Mouse (Mus musculus): ENCODE results near the gene Slc22a3. TPM values are rescaled to one million over a fixed set of nuclear protein-coding genes. Genes with fewer than 3 reads are reported as not detected.

Gene Slc22a3
- polyA plus RNA-seq, 1 experiment from 2014 or later = 1.00 TPM

GRCm38 (mm10) chr17:12387781-12388180 lies 119.7 kb downstream of the Slc22a3 start:
- Histone ChIP-seq H3K4me3 (replicated peaks) (no peak overlapping the region), H3K36me3 (no peaks in the 10 kb centered on the region), H3K27me3 (replicated peaks) (no peaks in the 10 kb centered on the region), H3K27ac (replicated peaks) (no peak overlapping the region), H3K4me2 (no peak overlapping the region), H3K9ac (replicated peaks) (no peak overlapping the region), H3K4me1 (no peaks in the 10 kb centered on the region), H3K9me3 (replicated peaks) (no peaks in the 10 kb centered on the region)
- ATAC-seq (ENCODE audit: low FRiP score) = no peak
- 83% methylated on average over 2 of the region's 2 CpGs for WGBS

- Histone ChIP-seq H3K27ac (replicated peaks) (no peak overlapping the region), H3K9ac (replicated peaks) (no peak overlapping the region), H3K27me3 (replicated peaks) (no peaks in the 10 kb centered on the region), H3K9me3 (replicated peaks) (no peaks in the 10 kb centered on the region), H3K36me3 (no peaks in the 10 kb centered on the region), H3K4me2 (no peak overlapping the region), H3K4me1 (0 out of 2 replicates have a peak, but pooled peaks cover 3% of the 10 kb centered on the region), H3K4me3 (replicated peaks) (no peak overlapping the region)
- WGBS = 58% methylated on average over 8 of the region's 8 CpGs
- no peak for ATAC-seq (ENCODE audit: low FRiP score)
Measured at GRCm38 (mm10) chr17:12385049-12385794, 122.3 kb downstream of the Slc22a3 start.

GRCm38 (mm10) chr17:12382531-12382930 lies 125.0 kb downstream of the Slc22a3 start:
- H3K4me2 ChIP-seq = no peak overlapping the region
- peak; percentile 80 for ATAC-seq (ENCODE audit: low FRiP score)

GRCm38 (mm10) chr17:12381579-12381978 lies 125.9 kb downstream of the Slc22a3 start:
- no peak overlapping the region for H3K4me3 ChIP-seq (replicated peaks)
- H3K4me2 ChIP-seq = no peak overlapping the region
- no peak overlapping the region for H3K9ac ChIP-seq (replicated peaks)
- H3K36me3 ChIP-seq = no peaks in the 10 kb centered on the region
- 89% methylated on average over 2 of the region's 2 CpGs for whole genome bisulfite sequencing
- ATAC-seq (ENCODE audit: low FRiP score) = no peak
- H3K27me3 ChIP-seq (replicated peaks) = no peaks in the 10 kb centered on the region
- H3K4me1 ChIP-seq = 0 out of 2 replicates have a peak, but pooled peaks cover 3% of the 10 kb centered on the region
- no peak overlapping the region for H3K27ac ChIP-seq (replicated peaks)
- H3K9me3 ChIP-seq (replicated peaks) = no peaks in the 10 kb centered on the region

More at GRCm38 (mm10) chr17:12382531-12382930, 125.0 kb downstream of the Slc22a3 start:
- H3K27ac ChIP-seq (replicated peaks) = no peak overlapping the region
- WGBS = 14% methylated on average over 2 of the region's 2 CpGs
- no peaks in the 10 kb centered on the region for H3K27me3 ChIP-seq (replicated peaks)
- 0 out of 2 replicates have a peak, but pooled peaks cover 3% of the 10 kb centered on the region for H3K4me1 ChIP-seq
- no peak overlapping the region for H3K9ac ChIP-seq (replicated peaks)
- H3K4me3 ChIP-seq (replicated peaks) = no peak overlapping the region
- no peaks in the 10 kb centered on the region for H3K36me3 ChIP-seq
- H3K9me3 ChIP-seq (replicated peaks) = no peaks in the 10 kb centered on the region

- Histone ChIP-seq H3K4me2 (no peak overlapping the region), H3K4me1 (0 out of 2 replicates have a peak, but pooled peaks cover 3% of the 10 kb centered on the region), H3K27ac (replicated peaks) (no peak overlapping the region), H3K27me3 (replicated peaks) (no peaks in the 10 kb centered on the region), H3K9me3 (replicated peaks) (no peaks in the 10 kb centered on the region), H3K9ac (replicated peaks) (no peak overlapping the region), H3K36me3 (no peaks in the 10 kb centered on the region), H3K4me3 (replicated peaks) (no peak overlapping the region)
- no peak for ATAC-seq (ENCODE audit: low FRiP score)
- 95% methylated on average over 4 of the region's 4 CpGs for WGBS
Measured at GRCm38 (mm10) chr17:12380287-12380686, 127.2 kb downstream of the Slc22a3 start.

GRCm38 (mm10) chr17:12377981-12378705 lies 129.4 kb downstream of the Slc22a3 start, which contains the start of gene Plg:
Gene Plg, plus strand, starts transcription at chr17:12378608.
- no peaks in the 10 kb centered on the region for H3K27me3 ChIP-seq (replicated peaks)
- no peak within 1 kb of the TSS for H3K4me3 ChIP-seq (replicated peaks)
- WGBS = 95% methylated on average over 11 of the region's 11 CpGs
- 0 out of 2 replicates have a peak, but pooled peaks cover 3% of the 10 kb centered on the region for H3K4me1 ChIP-seq
- no peak within 1 kb of the TSS for H3K27ac ChIP-seq (replicated peaks)
- no peaks in the 10 kb centered on the region for H3K36me3 ChIP-seq
- no peak for ATAC-seq (ENCODE audit: low FRiP score)
- no peaks in the 10 kb centered on the region for H3K9me3 ChIP-seq (replicated peaks)
- no peak within 1 kb of the TSS for H3K9ac ChIP-seq (replicated peaks)
- no peak within 1 kb of the TSS for H3K4me2 ChIP-seq

GRCm38 (mm10) chr17:12373601-12374144 lies 133.8 kb downstream of the Slc22a3 start:
- Histone ChIP-seq H3K36me3 (no peaks in the 10 kb centered on the region), H3K27ac (replicated peaks) (no peak overlapping the region), H3K27me3 (replicated peaks) (no peaks in the 10 kb centered on the region), H3K4me2 (no peak overlapping the region), H3K4me1 (peaks cover 6% of the 10 kb centered on the region; the same call in 1 of the 2 replicates), H3K9ac (replicated peaks) (no peak overlapping the region), H3K4me3 (replicated peaks) (no peak overlapping the region), H3K9me3 (replicated peaks) (no peaks in the 10 kb centered on the region)
- 82% methylated on average over 3 of the region's 3 CpGs for WGBS
- no peak for ATAC-seq (ENCODE audit: low FRiP score)

- peak; percentile 37; the same call in 1 of the 2 replicates for ATAC-seq (ENCODE audit: low FRiP score)
- H3K4me2 ChIP-seq = peak overlapping the region; percentile 37
Measured at GRCm38 (mm10) chr17:12372021-12372420, 135.5 kb downstream of the Slc22a3 start.

GRCm38 (mm10) chr17:12371310-12371925 lies 136.1 kb downstream of the Slc22a3 start:
- Histone ChIP-seq H3K4me2 (peak overlapping the region; percentile 37), H3K4me1 (peaks cover 6% of the 10 kb centered on the region; the same call in 1 of the 2 replicates), H3K27ac (replicated peaks) (no peak overlapping the region), H3K4me3 (replicated peaks) (no peak overlapping the region), H3K36me3 (no peaks in the 10 kb centered on the region), H3K9ac (replicated peaks) (no peak overlapping the region), H3K27me3 (replicated peaks) (no peaks in the 10 kb centered on the region), H3K9me3 (replicated peaks) (no peaks in the 10 kb centered on the region)
- ATAC-seq (ENCODE audit: low FRiP score) = no peak
- WGBS = 36% methylated on average over 10 of the region's 10 CpGs

More at GRCm38 (mm10) chr17:12372021-12372420, 135.5 kb downstream of the Slc22a3 start:
- 28% methylated on average over 4 of the region's 4 CpGs for WGBS
- no peak overlapping the region for H3K27ac ChIP-seq (replicated peaks)
- no peak overlapping the region for H3K9ac ChIP-seq (replicated peaks)
- no peaks in the 10 kb centered on the region for H3K27me3 ChIP-seq (replicated peaks)
- H3K36me3 ChIP-seq = no peaks in the 10 kb centered on the region
- H3K4me3 ChIP-seq (replicated peaks) = no peak overlapping the region
- H3K9me3 ChIP-seq (replicated peaks) = no peaks in the 10 kb centered on the region
- H3K4me1 ChIP-seq = peaks cover 6% of the 10 kb centered on the region; the same call in 1 of the 2 replicates

- H3K9ac ChIP-seq (replicated peaks) = no peak overlapping the region
- no peak overlapping the region for H3K4me2 ChIP-seq
- H3K4me1 ChIP-seq = peaks cover 6% of the 10 kb centered on the region; the same call in 1 of the 2 replicates
- H3K27ac ChIP-seq (replicated peaks) = no peak overlapping the region
- no peak overlapping the region for H3K4me3 ChIP-seq (replicated peaks)
- no peak for ATAC-seq (ENCODE audit: low FRiP score)
- no peaks in the 10 kb centered on the region for H3K36me3 ChIP-seq
- 87% methylated on average over 4 of the region's 4 CpGs for WGBS
- H3K9me3 ChIP-seq (replicated peaks) = no peaks in the 10 kb centered on the region
- H3K27me3 ChIP-seq (replicated peaks) = no peaks in the 10 kb centered on the region
Measured at GRCm38 (mm10) chr17:12370289-12370688, 137.2 kb downstream of the Slc22a3 start.

- Histone ChIP-seq H3K36me3 (no peaks in the 10 kb centered on the region), H3K9me3 (replicated peaks) (no peaks in the 10 kb centered on the region), H3K9ac (replicated peaks) (no peak overlapping the region), H3K27me3 (replicated peaks) (no peaks in the 10 kb centered on the region), H3K27ac (replicated peaks) (no peak overlapping the region), H3K4me3 (replicated peaks) (no peak overlapping the region), H3K4me1 (peaks cover 6% of the 10 kb centered on the region; the same call in 1 of the 2 replicates), H3K4me2 (no peak overlapping the region)
- WGBS = 34% methylated on average over 5 of the region's 5 CpGs
- no peak for ATAC-seq (ENCODE audit: low FRiP score)
Measured at GRCm38 (mm10) chr17:12369393-12369792, 138.1 kb downstream of the Slc22a3 start.

Data from neural tube, embryonic 15.5 days (tissue).